Mouse (Mus musculus) forebrain, postnatal 0 days (tissue): ENCODE measurements around the gene Tmem234. TPM values are rescaled to one million over a fixed set of nuclear protein-coding genes. Genes with fewer than 3 reads are reported as not detected.

ENCODE experiments used
- ATAC-seq: fragments of 200-750 bp; cut with Nextera tagmentation; 2 replicates; pipeline ENCODE4 v1.8.0; 2017; ENCODE audit warnings: mild to moderate bottlenecking, moderate library complexity
- DNase-seq: peaks from one replicate; pipeline ENCODE4 v3.0.0-alpha.2; 2015
- H3K27ac ChIP-seq: fragments of 300-500 bp; sonication (generic); 2 replicates; pipeline ENCODE4 v1.5.1; 2014; ENCODE audit warnings: low read depth, mild to moderate bottlenecking, antibody characterized with exemption, low read length, moderate library complexity, mixed read lengths
- H3K27me3 ChIP-seq: fragments of 300-500 bp; sonication (generic); 2 replicates; pipeline ENCODE4 v1.6.1; 2014; ENCODE audit warnings: mild to moderate bottlenecking, low read length, mixed read lengths; ENCODE audit not compliant: insufficient read depth
- H3K36me3 ChIP-seq: fragments of 300-500 bp; sonication (generic); 2 replicates; pipeline ENCODE4 v1.6.1; 2014; ENCODE audit warnings: mild to moderate bottlenecking, moderate library complexity; ENCODE audit not compliant: insufficient read depth
- H3K4me1 ChIP-seq: fragments of 300-500 bp; sonication (generic); 2 replicates; pipeline ENCODE4 v1.6.1; 2014; ENCODE audit warnings: antibody characterized with exemption; ENCODE audit not compliant: insufficient read depth
- H3K4me2 ChIP-seq: fragments of 300-500 bp; sonication (generic); 2 replicates; pipeline ENCODE4 v1.6.1; 2014; ENCODE audit warnings: low read depth, mild to moderate bottlenecking, moderate library complexity
- H3K4me3 ChIP-seq: fragments of 300-500 bp; sonication (generic); 2 replicates; pipeline ENCODE4 v1.5.1; 2014; ENCODE audit warnings: low read depth, low read length, mixed read lengths
- H3K9ac ChIP-seq: fragments of 300-500 bp; sonication (generic); 2 replicates; pipeline ENCODE4 v1.6.1; 2014; ENCODE audit warnings: mild to moderate bottlenecking
- H3K9me3 ChIP-seq: fragments of 300-500 bp; sonication (generic); 2 replicates; pipeline ENCODE4 v1.6.1; 2016; ENCODE audit warnings: low read length
- CTCF ChIP-seq: sonication (generic); IDR thresholded peaks from 2 replicates; pipeline ENCODE4 v1.5.1; 2016; ENCODE audit warnings: antibody characterized with exemption, control low read depth, low read depth
- WGBS: fragments of 180-500 bp; shearing (Covaris S2); extraction: QIAGEN DNeasy Blood & Tissue Kit; methylation state at CpG from one replicate; pipeline ENCODE4 v1.1.7; 2014; 5-methylcytosine and 5-hydroxymethylcytosine counted together
- polyA plus RNA-seq: library from polyadenylated mRNA; unstranded; fragments of >200 nt; fragmentation: Nextera tagmentation; extraction: Ambion mirVana; gene quantifications from 2 replicates; pipeline ENCODE4 v1.2.1, GENCODE M21; 2015
- total RNA-seq: library from RNA; depleted of rRNA; stranded (reverse); fragments of >200 nt; gene quantifications from 2 replicates; pipeline ENCODE4 v1.2.3, GENCODE M21; 2014

Tmem234 gene
- total and polyA plus RNA-seq, 2 experiments from 2014 or later, result 155 to 218 TPM

DNA sequence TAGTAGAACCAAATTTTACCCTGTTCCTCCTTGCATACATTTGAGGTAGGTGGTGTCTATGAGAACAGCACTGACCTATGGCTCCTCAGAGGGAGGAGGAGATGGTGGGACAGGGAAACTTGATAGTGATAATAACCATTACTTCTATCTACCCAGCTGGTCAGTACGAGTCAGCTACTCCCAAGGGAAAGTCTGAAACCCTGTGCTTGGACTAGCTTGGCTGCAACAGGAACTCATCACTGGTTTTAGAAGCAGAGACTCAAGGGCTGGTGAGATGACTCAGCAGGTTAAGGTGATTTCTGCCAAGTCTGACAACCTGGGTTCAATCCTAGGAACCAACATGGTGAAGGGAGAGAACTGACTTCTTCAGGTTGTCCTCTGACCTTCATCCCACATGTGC lies 48.2 kb downstream of the Tmem234 start:
- no peak for DNase-seq
- 91% methylated on average over 1 of the region's 1 CpGs for WGBS
- Histone ChIP-seq H3K4me2 (no peak overlapping the region), H3K4me3 (no peak overlapping the region), H3K9me3 (no peaks in the 10 kb centered on the region), H3K27ac (no peak overlapping the region), H3K4me1 (no peaks in the 10 kb centered on the region), H3K36me3 (peaks cover 76% of the 10 kb centered on the region), H3K9ac (no peak overlapping the region), H3K27me3 (no peaks in the 10 kb centered on the region)
- no peak for ATAC-seq
- no peak for TF ChIP-seq CTCF

- WGBS, result 95% methylated on average over 8 of the region's 8 CpGs
- no peak for DNase-seq
- Histone ChIP-seq H3K27me3 (no peaks in the 10 kb centered on the region), H3K36me3 (peaks cover 84% of the 10 kb centered on the region), H3K4me2 (no peak overlapping the region), H3K9me3 (no peaks in the 10 kb centered on the region), H3K9ac (no peak overlapping the region), H3K4me3 (no peak overlapping the region), H3K27ac (no peak overlapping the region), H3K4me1 (no peaks in the 10 kb centered on the region)
- no peak for TF ChIP-seq CTCF
- ATAC-seq, result no peak
Observed at GRCm38 (mm10) chr4:129650359-129650758, 49.9 kb downstream of the Tmem234 start.

GRCm38 (mm10) chr4:129654770-129655169 lies 54.3 kb downstream of the Tmem234 start:
- ATAC-seq (no peak), DNase-seq (no peak)
- no peak overlapping the region for H3K4me3 ChIP-seq
- TF ChIP-seq CTCF, result no peak
- H3K4me2 ChIP-seq, result no peak overlapping the region
- WGBS, result 91% methylated on average over 14 of the region's 14 CpGs
- H3K4me1 ChIP-seq, result no peaks in the 10 kb centered on the region
- H3K9ac ChIP-seq, result no peak overlapping the region
- H3K36me3 ChIP-seq, result peaks cover 86% of the 10 kb centered on the region
- H3K27me3 ChIP-seq, result no peaks in the 10 kb centered on the region
- no peak overlapping the region for H3K27ac ChIP-seq
- H3K9me3 ChIP-seq, result no peaks in the 10 kb centered on the region

DNA sequence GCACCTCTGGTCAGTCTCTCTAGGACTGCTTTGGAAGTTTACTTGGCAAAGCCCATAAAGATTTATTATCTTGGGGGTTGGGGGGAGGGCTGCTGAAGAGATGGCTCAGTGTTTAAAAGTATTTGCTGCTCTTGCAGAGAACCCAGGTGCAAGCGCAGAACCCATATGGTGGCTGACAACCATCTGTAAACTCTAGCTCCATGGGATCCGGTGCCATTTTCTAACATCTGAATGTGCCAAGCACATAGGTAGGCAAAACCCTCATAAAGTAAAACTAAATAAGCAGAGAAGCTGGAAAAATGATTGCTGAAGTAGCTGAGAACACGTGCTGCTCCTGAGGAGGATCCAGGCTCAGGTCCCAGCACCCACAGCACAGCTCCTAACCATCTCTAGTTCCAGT lies 61.1 kb downstream of the Tmem234 start:
- Histone ChIP-seq H3K27ac (no peak overlapping the region), H3K4me3 (no peak overlapping the region), H3K9me3 (no peaks in the 10 kb centered on the region), H3K4me1 (no peaks in the 10 kb centered on the region), H3K27me3 (no peaks in the 10 kb centered on the region), H3K9ac (no peak overlapping the region), H3K36me3 (peaks cover 47% of the 10 kb centered on the region), H3K4me2 (no peak overlapping the region)
- TF ChIP-seq CTCF, result no peak
- 83% methylated on average over 3 of the region's 3 CpGs for WGBS
- ATAC-seq (no peak), DNase-seq (no peak)

- DNase-seq, result no peak
- TF ChIP-seq CTCF, result no peak
- H3K4me3 ChIP-seq, result no peak overlapping the region
- no peak overlapping the region for H3K27ac ChIP-seq
- no peaks in the 10 kb centered on the region for H3K27me3 ChIP-seq
- no peak overlapping the region for H3K9ac ChIP-seq
- no peak overlapping the region for H3K4me2 ChIP-seq
- no peaks in the 10 kb centered on the region for H3K4me1 ChIP-seq
- no peaks in the 10 kb centered on the region for H3K9me3 ChIP-seq
- ATAC-seq, result no peak
- peaks cover 40% of the 10 kb centered on the region for H3K36me3 ChIP-seq
- WGBS, result 82% methylated on average over 3 of the region's 3 CpGs
Observed at GRCm38 (mm10) chr4:129662255-129662813, 61.9 kb downstream of the Tmem234 start.

DNA sequence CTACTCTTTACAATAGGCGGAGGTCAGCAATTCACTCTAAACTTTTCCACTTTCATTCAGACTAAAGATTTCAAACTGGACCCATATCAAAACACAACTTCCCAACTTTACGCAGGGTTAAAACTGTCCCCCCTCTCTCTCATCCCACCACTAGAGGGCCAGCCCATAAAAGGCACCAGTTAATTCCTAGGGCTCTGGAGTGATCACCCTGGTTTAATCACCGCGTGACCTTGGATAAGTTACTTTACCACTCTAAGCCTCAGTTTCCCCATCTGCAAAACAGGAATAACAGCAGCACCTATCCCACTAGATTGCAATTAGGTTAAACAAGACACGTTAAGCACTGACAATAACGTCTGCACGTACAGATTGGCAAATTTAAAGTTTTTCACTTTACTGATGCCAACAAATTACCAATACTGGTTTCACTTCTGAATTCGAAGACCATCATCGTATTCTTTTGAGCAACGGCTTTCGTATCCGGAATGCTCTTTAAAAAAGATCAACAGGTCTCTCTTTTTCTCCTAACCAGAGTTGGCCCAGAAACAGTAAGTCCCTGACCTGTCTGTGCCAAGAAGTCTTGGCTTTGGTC lies 71.1 kb downstream of the Tmem234 start:
- Histone ChIP-seq H3K4me3 (peak overlapping the region; percentile 83), H3K9me3 (no peaks in the 10 kb centered on the region), H3K4me1 (no peaks in the 10 kb centered on the region), H3K9ac (peak overlapping the region; percentile 77), H3K4me2 (peak overlapping the region; percentile 80), H3K27ac (peak overlapping the region; percentile 88), H3K36me3 (peaks cover 9% of the 10 kb centered on the region), H3K27me3 (no peaks in the 10 kb centered on the region)
- ATAC-seq (peak; percentile 53), DNase-seq (peak; percentile 61)
- WGBS, result 8% methylated on average over 12 of the region's 12 CpGs
- peak; percentile 81 for TF ChIP-seq CTCF

DNA sequence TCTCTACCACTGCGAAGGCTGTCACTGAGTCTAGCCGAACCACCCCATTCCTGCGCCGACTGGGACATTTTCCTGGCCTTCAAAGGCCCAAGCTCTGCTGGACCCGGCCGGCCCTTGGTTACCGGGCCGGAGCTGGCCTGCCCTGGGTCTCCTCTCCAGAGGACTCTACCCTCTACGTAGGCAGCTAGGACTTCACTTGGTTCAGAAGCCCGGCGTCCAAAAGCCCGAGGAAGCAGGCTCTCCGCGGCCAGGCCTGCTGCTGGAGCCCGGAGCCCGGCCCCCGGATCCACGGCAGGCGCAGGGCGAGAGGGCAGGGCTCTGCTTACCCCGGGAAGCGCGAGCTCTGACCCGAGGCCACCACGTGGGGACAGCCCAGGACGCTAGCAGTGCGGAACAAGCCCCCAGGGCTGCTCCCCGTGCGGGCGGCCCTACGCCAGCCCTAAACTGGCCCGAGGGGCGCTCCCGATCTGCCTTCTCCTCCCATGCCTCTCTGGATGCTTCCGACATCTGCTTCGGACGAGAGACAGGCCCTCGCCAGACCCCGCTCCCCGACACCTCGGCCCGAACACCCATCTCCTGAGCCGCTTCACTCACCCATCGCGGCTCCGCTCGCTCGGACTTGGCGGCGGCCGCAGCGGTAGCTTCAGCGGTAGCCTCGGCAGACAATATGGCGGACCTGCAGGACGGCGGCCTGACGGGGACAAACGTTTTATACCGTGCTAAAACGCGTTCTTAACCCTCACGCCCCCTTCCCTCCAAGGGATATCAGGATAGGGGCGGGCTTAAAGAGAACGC lies 71.8 kb downstream of the Tmem234 start, which contains the start of gene Kpna6:
Gene Kpna6, minus strand, starts transcription at position 685 of the 795 bp plus-strand sequence.
- Histone ChIP-seq H3K4me1 (no peaks in the 10 kb centered on the region), H3K9ac (peak within 1 kb of the TSS; percentile 77), H3K36me3 (peaks cover 16% of the 10 kb centered on the region), H3K4me3 (peak within 1 kb of the TSS; percentile 83), H3K27me3 (no peaks in the 10 kb centered on the region), H3K27ac (peak within 1 kb of the TSS; percentile 88), H3K4me2 (peak within 1 kb of the TSS; percentile 80), H3K9me3 (no peaks in the 10 kb centered on the region)
- under 1% methylated on average over 65 of the region's 65 CpGs for WGBS
- peak; percentile 93 for DNase-seq
- ATAC-seq, result peak; percentile 96
- TF ChIP-seq CTCF, result 0 out of 2 replicates have a peak, but pooled peaks have one; percentile 3
